In genomic region chr6:115985622-115986021, GRCm38 (mm10) we compare ENCODE assay signal across 17 mouse cellular contexts. TPM values are rescaled to one million over a fixed set of nuclear protein-coding genes. Genes with fewer than 3 reads are reported as not detected.
DNase-seq lines count a peak whose midpoint lies in the region; ATAC-seq and TF ChIP-seq lines count a peak whose summit lies in the region.
"Had no signal": no experiment of that assay in that cellular context is flagged by ENCODE, and none has a peak within 500 bp of the region (broad histone marks: within the 10 kb centered on the region; RNA-seq: fewer than 3 reads in every experiment).

No protein-coding gene starts in this region.

- peak overlapping the region; percentile 11 for H3K4me2 ChIP-seq in embryonic facial prominence, embryonic 12.5 days (replicated peaks)
- no peak overlapping the region for H3K4me2 ChIP-seq in hindbrain, embryonic 14.5 days (replicated peaks)
- H3K4me2 ChIP-seq: liver, embryonic 13.5 days had no signal

- H3K9ac ChIP-seq in embryonic facial prominence, embryonic 12.5 days: 0 out of 2 replicates have a peak overlapping the region, but pooled peaks have one; percentile 8
- no peak overlapping the region for H3K9ac ChIP-seq in hindbrain, embryonic 14.5 days
- H3K9ac ChIP-seq: forebrain, postnatal 0 days; liver, embryonic 13.5 days had no signal

- H3K4me1 ChIP-seq in embryonic facial prominence, embryonic 12.5 days: peaks cover 34% of the 10 kb centered on the region
- peaks cover 56% of the 10 kb centered on the region for H3K4me1 ChIP-seq in embryonic facial prominence, embryonic 10.5 days
- H3K4me1 ChIP-seq in hindbrain, embryonic 10.5 days (replicated peaks): peaks cover 64% of the 10 kb centered on the region
- peaks cover 13% of the 10 kb centered on the region for H3K4me1 ChIP-seq in hindbrain, embryonic 14.5 days (replicated peaks; ENCODE audit: control insufficient read depth, insufficient read depth, low read length)
- H3K4me1 ChIP-seq in thymus, adult 2 months (replicated peaks; ENCODE audit: control insufficient read depth, insufficient read depth, low read length): peaks cover 66% of the 10 kb centered on the region

- TF ChIP-seq CTCF in thymus, adult 2 months (IDR thresholded peaks at IDR 0.05; ENCODE audit: borderline replicate concordance, control insufficient read depth, extremely low read depth, insufficient read depth, low read length, poor library complexity): no peak

- peak overlapping the region; percentile 41; the same call in 1 of the 2 replicates for H3K27ac ChIP-seq in embryonic facial prominence, embryonic 12.5 days
- no peak overlapping the region for H3K27ac ChIP-seq in embryonic facial prominence, embryonic 10.5 days (replicated peaks)
- H3K27ac ChIP-seq in hindbrain, embryonic 10.5 days: peak overlapping the region; percentile 70; the same call in 1 of the 2 replicates
- no peak overlapping the region for H3K27ac ChIP-seq in hindbrain, embryonic 14.5 days
- H3K27ac ChIP-seq in thymus, adult 2 months (ENCODE audit: control insufficient read depth, insufficient read depth, low read length): peak overlapping the region; percentile 23; the same call in 1 of the 2 replicates
- H3K27ac ChIP-seq: liver, embryonic 13.5 days had no signal

- 54% methylated on average over 9 of the region's 9 CpGs for WGBS in embryonic facial prominence, embryonic 12.5 days
- 65% methylated on average over 9 of the region's 9 CpGs for WGBS in embryonic facial prominence, embryonic 10.5 days
- 64% methylated on average over 9 of the region's 9 CpGs for WGBS in hindbrain, embryonic 10.5 days
- WGBS in hindbrain, embryonic 14.5 days: 68% methylated on average over 9 of the region's 9 CpGs
- WGBS in thymus, adult 2 months: 91% methylated on average over 9 of the region's 9 CpGs

- H3K27me3 ChIP-seq in embryonic facial prominence, embryonic 12.5 days: peaks cover 5% of the 10 kb centered on the region
- H3K27me3 ChIP-seq in embryonic facial prominence, embryonic 10.5 days (replicated peaks; ENCODE audit: low read depth, poor library complexity, severe bottlenecking): peaks cover 52% of the 10 kb centered on the region
- peaks cover 21% of the 10 kb centered on the region for H3K27me3 ChIP-seq in hindbrain, embryonic 10.5 days (ENCODE audit: insufficient read depth, poor library complexity, severe bottlenecking)
- no peaks in the 10 kb centered on the region for H3K27me3 ChIP-seq in hindbrain, embryonic 14.5 days (ENCODE audit: control insufficient read depth, insufficient read depth, low read length)
- H3K27me3 ChIP-seq in thymus, adult 2 months (ENCODE audit: control insufficient read depth, insufficient read depth, low read length): no peaks in the 10 kb centered on the region

- H3K36me3 ChIP-seq in embryonic facial prominence, embryonic 12.5 days: no peaks in the 10 kb centered on the region
- H3K36me3 ChIP-seq in embryonic facial prominence, embryonic 10.5 days (replicated peaks): no peaks in the 10 kb centered on the region
- no peaks in the 10 kb centered on the region for H3K36me3 ChIP-seq in hindbrain, embryonic 10.5 days
- H3K36me3 ChIP-seq in hindbrain, embryonic 14.5 days (replicated peaks; ENCODE audit: control insufficient read depth, insufficient read depth): no peaks in the 10 kb centered on the region
- no peaks in the 10 kb centered on the region for H3K36me3 ChIP-seq in thymus, adult 2 months (ENCODE audit: control insufficient read depth, insufficient read depth, low read length)
- H3K36me3 ChIP-seq: G1E; liver, embryonic 13.5 days had no signal

- no peaks in the 10 kb centered on the region for H3K9me3 ChIP-seq in embryonic facial prominence, embryonic 12.5 days
- H3K9me3 ChIP-seq in embryonic facial prominence, embryonic 10.5 days: no peaks in the 10 kb centered on the region
- no peaks in the 10 kb centered on the region for H3K9me3 ChIP-seq in hindbrain, embryonic 10.5 days
- H3K9me3 ChIP-seq in hindbrain, embryonic 14.5 days (ENCODE audit: control insufficient read depth, low read length): no peaks in the 10 kb centered on the region
- H3K9me3 ChIP-seq: G1E; liver, embryonic 13.5 days; megakaryocyte, embryonic 14.5 days had no signal

- no peak overlapping the region; the same call in 1 of the 2 replicates for H3K4me3 ChIP-seq in embryonic facial prominence, embryonic 12.5 days
- no peak overlapping the region for H3K4me3 ChIP-seq in embryonic facial prominence, embryonic 10.5 days
- no peak overlapping the region for H3K4me3 ChIP-seq in hindbrain, embryonic 10.5 days
- H3K4me3 ChIP-seq in hindbrain, embryonic 14.5 days (replicated peaks; ENCODE audit: low read length): no peak overlapping the region
- H3K4me3 ChIP-seq in thymus, adult 2 months (ENCODE audit: control insufficient read depth, insufficient read depth, low read length): no peak overlapping the region
- H3K4me3 ChIP-seq: left cerebral cortex, adult 2 months; liver, embryonic 13.5 days; megakaryocyte, embryonic 14.5 days; myocyte had no signal

- no peak for DNase-seq in embryonic facial prominence, embryonic 10.5 days (ENCODE audit: low spot score)
- DNase-seq in hindbrain, embryonic 10.5 days (ENCODE audit: low spot score): no peak
- DNase-seq in hindbrain, embryonic 14.5 days (ENCODE audit: low spot score): no peak
- no peak for DNase-seq in thymus, adult 2 months
- no peak for DNase-seq in thymus, postnatal 0 days (ENCODE audit: low spot score)
- no peak for DNase-seq in urinary bladder, postnatal 14 days (ENCODE audit: low spot score)
- DNase-seq in frontal cortex, postnatal 10 days (ENCODE audit: low spot score in 2 of 2): no peak
- DNase-seq: cerebellum, adult 18-20 months; forebrain, postnatal 0 days; kidney, postnatal 14 days; liver, embryonic 13.5 days had no signal

- TF ChIP-seq POLR2A in thymus, adult 2 months (IDR thresholded peaks at IDR 0.05; ENCODE audit: control insufficient read depth, extremely low read depth, insufficient read depth, low read length, poor library complexity): no peak

- no peak for ATAC-seq in embryonic facial prominence, embryonic 12.5 days (ENCODE audit: insufficient number of reproducible peaks, insufficient read depth, low FRiP score, low TSS enrichment)
- no peak for ATAC-seq in hindbrain, embryonic 14.5 days (ENCODE audit: low FRiP score)
- ATAC-seq: activated CD4-positive, CD25-positive, alpha-beta regulatory T cell, adult 4 months; forebrain, postnatal 0 days had no signal

RNA-seq across cellular contexts. Expression of gene Plxnd1, which starts 9.2 kb away (rescaled TPM):
- polyA plus RNA-seq in embryonic facial prominence, embryonic 12.5 days (2016; fragmentation: Nextera tagmentation; extraction: Ambion mirVana): 33.1 and 40.5 TPM in 2 replicates
- polyA plus RNA-seq in embryonic facial prominence, embryonic 10.5 days (2016; fragmentation: Nextera tagmentation; extraction: Ambion mirVana): 26.8 and 28.1 TPM in 2 replicates
- 24.6 and 28.5 TPM in 2 replicates for polyA plus RNA-seq in hindbrain, embryonic 10.5 days (2016; fragmentation: Nextera tagmentation; extraction: Ambion mirVana)
- 11.6 and 14.7 TPM in 2 replicates for polyA plus RNA-seq in hindbrain, embryonic 14.5 days (2014; fragmentation: Nextera tagmentation; extraction: Ambion mirVana)
- polyA plus RNA-seq in thymus, adult 2 months (2012; rRNA removed): 466 and 519 TPM in 2 replicates
- polyA plus RNA-seq in thymus, postnatal 0 days (2015; fragmentation: Nextera tagmentation; extraction: Ambion mirVana): 45.4 and 47.4 TPM in 2 replicates

RNA-seq across cellular contexts. Expression of gene H1foo, which starts 40.9 kb away (rescaled TPM):
- not detected in 2 replicates for polyA plus RNA-seq in embryonic facial prominence, embryonic 12.5 days (2016; fragmentation: Nextera tagmentation; extraction: Ambion mirVana)
- not detected in 2 replicates for polyA plus RNA-seq in embryonic facial prominence, embryonic 10.5 days (2016; fragmentation: Nextera tagmentation; extraction: Ambion mirVana)
- polyA plus RNA-seq in hindbrain, embryonic 10.5 days (2016; fragmentation: Nextera tagmentation; extraction: Ambion mirVana): not detected in 2 replicates
- not detected in 2 replicates for polyA plus RNA-seq in hindbrain, embryonic 14.5 days (2014; fragmentation: Nextera tagmentation; extraction: Ambion mirVana)
- polyA plus RNA-seq in thymus, adult 2 months (2012; rRNA removed): 0.71 and 0.81 TPM in 2 replicates
- 0.23 and 0.28 TPM in 2 replicates for polyA plus RNA-seq in thymus, postnatal 0 days (2015; fragmentation: Nextera tagmentation; extraction: Ambion mirVana)
- polyA plus RNA-seq: forebrain, postnatal 0 days; G1E; liver, embryonic 13.5 days; myocyte had no signal

RNA-seq across cellular contexts. Expression of gene Rho, which starts 54.1 kb away (rescaled TPM):
- polyA plus RNA-seq in embryonic facial prominence, embryonic 12.5 days (2016; fragmentation: Nextera tagmentation; extraction: Ambion mirVana): 0.17 and 0.32 TPM in 2 replicates
- polyA plus RNA-seq in embryonic facial prominence, embryonic 10.5 days (2016; fragmentation: Nextera tagmentation; extraction: Ambion mirVana): 0.33 and 0.51 TPM in 2 replicates
- polyA plus RNA-seq in hindbrain, embryonic 10.5 days (2016; fragmentation: Nextera tagmentation; extraction: Ambion mirVana): 0.20 and 0.37 TPM in 2 replicates
- polyA plus RNA-seq in hindbrain, embryonic 14.5 days (2014; fragmentation: Nextera tagmentation; extraction: Ambion mirVana): 0.08 and 0.53 TPM in 2 replicates
- 0.37 and 1.3 TPM in 2 replicates for polyA plus RNA-seq in thymus, adult 2 months (2012; rRNA removed)
- polyA plus RNA-seq in thymus, postnatal 0 days (2015; fragmentation: Nextera tagmentation; extraction: Ambion mirVana): 0.10 TPM in 1 of 2 replicates, not detected in the other
- polyA plus RNA-seq: activated CD4-positive, CD25-positive, alpha-beta regulatory T cell, adult 4 months; forebrain, postnatal 0 days; G1E; liver, embryonic 13.5 days had no signal

Comparison
In these comparisons a context has a peak if more than half of its experiments do, and no peak if none do; other contexts are left out.
1. H3K27ac ChIP-seq: peak in embryonic facial prominence, embryonic 12.5 days (single experiment), hindbrain, embryonic 10.5 days (single experiment) and thymus, adult 2 months (single experiment); none in embryonic facial prominence, embryonic 10.5 days (single experiment) and hindbrain, embryonic 14.5 days (single experiment).